Mouse (Mus musculus) ovary, postnatal 36 days (tissue): ENCODE data around the gene Mapk14.
"Not testable (repeated sequence)": the region's sequence is repeated elsewhere in the genome, so short reads cannot be mapped to it uniquely, and the experiment has no call there.

Experiments used
- DNase-seq: peaks from one replicate; pipeline ENCODE4 v3.0.0; 2022; ENCODE audit warnings: low spot score, mixed read lengths

Mapk14 gene

GRCm38 (mm10) chr17:28743145-28743866 lies 52.2 kb downstream of the Mapk14 start:
- DNase-seq: no peak

DNA sequence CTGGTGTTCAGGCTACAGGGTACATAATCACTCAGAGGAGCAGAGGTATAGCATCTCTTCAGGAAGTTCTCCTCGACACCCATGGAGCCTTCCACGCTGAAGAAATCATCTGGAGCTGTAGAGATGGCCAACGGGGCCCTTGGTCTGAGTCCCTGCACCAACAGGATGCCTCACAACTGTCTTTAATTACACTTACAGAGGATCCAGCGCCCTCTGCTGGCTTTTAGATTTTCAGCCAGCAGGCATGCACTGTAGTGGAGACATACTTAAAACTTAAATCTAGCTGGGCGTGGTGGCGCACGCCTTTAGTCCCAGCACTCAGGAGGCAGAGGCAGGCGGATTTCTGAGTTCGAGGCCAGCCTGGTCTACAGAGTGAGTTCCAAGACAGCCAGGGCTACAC lies 52.8 kb downstream of the Mapk14 start:
- DNase-seq: no peak

DNA sequence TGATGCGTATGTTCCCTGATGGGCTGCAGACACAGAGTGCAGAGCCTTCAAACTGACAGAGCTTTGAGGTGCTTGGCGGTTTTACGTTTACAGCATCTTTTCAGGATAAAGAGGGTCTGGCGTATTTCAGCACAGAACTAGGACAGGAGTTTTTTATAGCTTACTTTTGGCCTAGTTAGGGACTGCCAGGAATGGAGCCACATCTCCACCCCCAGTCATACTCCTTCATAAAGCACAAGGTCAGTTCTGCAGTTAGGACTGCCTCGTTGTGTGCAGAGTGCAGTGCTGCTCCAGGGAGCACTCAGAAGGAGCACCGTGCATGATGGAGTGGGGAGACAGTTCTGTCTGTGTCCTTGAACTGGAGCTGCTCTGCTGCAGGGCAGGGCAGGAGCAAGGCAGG lies 54.6 kb downstream of the Mapk14 start:
- no peak for DNase-seq

- DNase-seq: no peak
Measured at GRCm38 (mm10) chr17:28748001-28748400, 56.9 kb downstream of the Mapk14 start.

DNA sequence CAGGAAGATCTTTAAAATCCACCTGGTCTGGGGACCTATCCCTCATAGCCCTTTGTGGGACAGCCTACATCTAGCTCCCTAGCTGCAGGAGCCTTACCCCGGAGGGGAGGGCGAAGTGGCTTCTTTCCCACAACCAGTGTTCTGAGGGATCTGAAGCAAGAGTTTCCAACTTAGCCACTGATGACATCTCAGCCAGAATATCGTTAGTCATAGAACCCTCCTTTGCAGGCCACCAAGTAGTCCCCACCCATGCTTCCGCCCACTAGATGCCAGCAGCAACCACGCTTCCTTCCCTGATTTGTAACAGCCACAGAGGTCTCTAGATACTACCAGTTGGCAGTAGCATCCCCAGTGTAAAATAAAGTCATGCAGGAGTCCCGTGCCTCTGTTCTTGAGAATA lies 59.5 kb downstream of the Mapk14 start:
- DNase-seq: no peak

- DNase-seq: no peak
Measured at GRCm38 (mm10) chr17:28756447-28756846, 65.3 kb downstream of the Mapk14 start.

- no peak for DNase-seq
Measured at GRCm38 (mm10) chr17:28757470-28757869, 66.3 kb downstream of the Mapk14 start.

- no peak for DNase-seq
Measured at GRCm38 (mm10) chr17:28760736-28761312, 69.7 kb downstream of the Mapk14 start.

- peak; percentile 77 for DNase-seq
Measured at GRCm38 (mm10) chr17:28761871-28762270, 70.7 kb downstream of the Mapk14 start.

DNA sequence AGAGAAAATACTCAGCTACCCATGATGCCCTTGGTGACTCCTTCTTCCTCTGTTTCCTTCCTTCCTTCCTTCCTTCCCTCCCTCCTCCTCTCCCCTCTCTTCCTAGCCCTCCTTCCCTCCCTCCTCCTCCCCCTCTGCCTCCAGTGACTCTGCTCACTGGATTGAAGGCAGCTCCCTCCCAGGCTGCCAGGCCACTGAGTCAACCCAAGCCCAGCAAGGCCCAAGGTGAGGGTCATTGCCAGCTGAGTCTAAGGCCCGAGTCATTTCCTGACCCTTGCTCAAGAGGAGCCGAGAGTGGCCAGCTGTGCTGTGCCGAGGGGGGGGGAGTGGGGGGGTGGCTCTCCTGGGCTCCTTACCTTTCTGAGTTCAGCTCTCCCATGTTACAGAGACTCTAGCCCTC lies 75.1 kb downstream of the Mapk14 start:
- DNase-seq: no peak

GRCm38 (mm10) chr17:28766781-28767515 lies 75.8 kb downstream of the Mapk14 start:
- no peak for DNase-seq

- DNase-seq: peak; percentile 11
Measured at GRCm38 (mm10) chr17:28769121-28769874, 78.2 kb downstream of the Mapk14 start, which contains the start of gene Mapk13. Gene Mapk13 (plus strand): TSS chr17:28769297.

GRCm38 (mm10) chr17:28769875-28770421 lies 78.8 kb downstream of the Mapk14 start:
- peak; percentile 22 for DNase-seq

GRCm38 (mm10) chr17:28771289-28771688 lies 80.2 kb downstream of the Mapk14 start:
- no peak for DNase-seq

DNA sequence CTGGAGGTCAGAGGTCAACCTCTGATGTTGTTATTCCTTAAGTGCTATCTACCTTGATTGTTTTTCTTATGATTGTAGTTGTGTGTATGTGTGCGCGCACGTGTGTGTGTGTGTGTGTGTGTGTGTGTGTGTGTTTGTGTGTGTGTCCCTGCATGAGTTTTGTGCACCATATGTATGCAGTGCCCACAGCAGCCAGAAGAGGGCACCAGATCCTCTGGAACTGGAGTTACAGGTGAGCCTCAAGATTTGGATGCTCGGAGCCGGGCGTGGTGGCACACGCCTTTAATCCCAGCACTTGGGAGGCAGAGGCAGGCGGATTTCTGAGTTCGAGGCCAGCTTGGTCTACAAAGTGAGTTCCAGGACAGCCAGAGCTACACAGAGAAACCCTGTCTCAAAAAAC lies 83.2 kb downstream of the Mapk14 start:
- DNase-seq: not testable (repeated sequence)

DNA sequence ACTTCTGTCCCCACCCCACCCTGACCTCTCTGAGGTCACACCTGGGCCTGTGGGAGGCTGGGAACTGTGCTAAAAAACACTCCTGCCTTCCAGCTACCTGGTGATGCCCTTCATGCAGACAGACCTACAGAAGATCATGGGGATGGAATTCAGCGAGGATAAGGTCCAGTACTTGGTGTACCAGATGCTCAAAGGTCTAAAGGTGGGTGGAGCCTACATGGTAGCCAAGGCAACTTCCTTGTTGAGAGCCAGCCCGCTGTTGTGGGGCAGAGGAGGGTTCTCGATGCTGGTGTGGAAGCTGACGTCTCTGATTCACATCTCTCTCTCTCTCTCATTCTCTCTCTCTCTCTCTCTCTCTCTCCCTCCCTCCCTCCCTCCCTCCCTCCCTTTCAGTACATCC lies 84.0 kb downstream of the Mapk14 start:
- DNase-seq: no peak

DNA sequence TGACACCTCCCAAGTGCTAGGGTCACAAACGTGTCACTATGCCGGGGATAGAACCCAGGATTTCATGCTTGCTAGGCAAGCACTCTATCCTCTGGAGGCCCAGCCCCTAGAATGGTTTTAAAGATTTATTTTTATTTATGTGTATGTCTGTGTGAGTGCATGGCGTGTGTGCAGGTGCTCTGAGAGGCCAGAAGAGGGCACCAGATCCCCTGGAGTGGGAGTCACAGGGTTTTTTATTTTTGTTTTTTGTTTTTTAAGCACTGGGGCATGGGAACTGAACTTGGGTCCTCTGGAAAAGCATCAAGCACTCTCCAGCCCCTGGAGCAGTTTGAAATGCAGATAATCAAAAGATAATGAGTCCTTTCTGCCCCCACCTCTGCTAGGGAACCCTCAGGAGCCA lies 85.7 kb downstream of the Mapk14 start:
- no peak for DNase-seq

DNA sequence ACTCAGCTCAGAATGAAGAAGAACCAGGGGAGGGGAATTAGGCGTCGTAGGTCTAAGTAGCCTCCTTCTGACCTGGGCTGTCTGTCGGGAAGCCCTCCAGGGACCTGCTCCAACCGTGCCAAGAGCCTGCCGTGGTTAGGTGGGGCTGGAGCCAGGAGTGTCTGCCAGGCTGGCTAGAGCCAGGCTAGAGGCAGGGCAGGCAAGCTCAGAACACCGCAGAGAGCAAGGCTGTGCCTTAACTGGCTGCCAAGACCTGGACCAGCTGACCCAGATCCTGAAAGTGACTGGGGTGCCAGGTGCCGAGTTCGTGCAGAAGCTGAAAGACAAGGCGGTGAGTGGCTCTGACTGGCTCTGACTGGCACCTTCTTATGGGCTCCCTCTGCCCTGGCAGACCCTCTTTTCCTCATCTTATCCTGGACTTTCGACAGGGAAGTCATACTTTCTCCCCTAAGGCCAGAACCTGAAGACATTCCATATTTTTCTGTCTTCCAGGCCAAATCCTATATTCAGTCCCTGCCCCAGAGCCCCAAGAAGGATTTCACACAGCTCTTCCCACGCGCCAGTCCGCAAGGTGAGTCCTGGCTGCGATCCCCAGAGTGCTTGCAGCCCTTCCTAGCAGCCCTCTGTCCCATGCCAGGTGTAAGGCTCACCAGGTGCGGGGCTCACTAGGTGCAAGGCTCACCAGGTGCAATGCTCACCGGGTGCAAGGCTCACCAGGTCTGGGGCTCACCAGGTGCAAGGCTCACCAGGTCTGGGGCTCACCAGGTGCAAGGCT lies 86.3 kb downstream of the Mapk14 start:
- DNase-seq: peak; percentile 38

GRCm38 (mm10) chr17:28779735-28780134 lies 88.6 kb downstream of the Mapk14 start:
- no peak for DNase-seq

- peak; percentile 36 for DNase-seq
Measured at GRCm38 (mm10) chr17:28780836-28781235, 89.7 kb downstream of the Mapk14 start.
